Mouse (Mus musculus): ENCODE results near the gene Glb1. TPM values are rescaled to one million over a fixed set of nuclear protein-coding genes. Genes with fewer than 3 reads are reported as not detected.
"Not testable (repeated sequence)": the region's sequence is repeated elsewhere in the genome, so short reads cannot be mapped to it uniquely, and the experiment has no call there.

Glb1 gene
- 10 to 100 TPM; 12.2 to 14.8 TPM for total RNA-seq (2021)
- polyA plus RNA-seq (2012; rRNA removed): 20.8 and 27.1 TPM in 2 replicates
- long read RNA-seq, transcript Glb1-201 (16 exons, 2,396 nt): major isoform, 7 of 15 reads
- long read RNA-seq, partial matches to known transcripts: 4 of 15 reads
- long read RNA-seq, other reads (novel, unspliced or antisense): 4 of 15 reads

DNA sequence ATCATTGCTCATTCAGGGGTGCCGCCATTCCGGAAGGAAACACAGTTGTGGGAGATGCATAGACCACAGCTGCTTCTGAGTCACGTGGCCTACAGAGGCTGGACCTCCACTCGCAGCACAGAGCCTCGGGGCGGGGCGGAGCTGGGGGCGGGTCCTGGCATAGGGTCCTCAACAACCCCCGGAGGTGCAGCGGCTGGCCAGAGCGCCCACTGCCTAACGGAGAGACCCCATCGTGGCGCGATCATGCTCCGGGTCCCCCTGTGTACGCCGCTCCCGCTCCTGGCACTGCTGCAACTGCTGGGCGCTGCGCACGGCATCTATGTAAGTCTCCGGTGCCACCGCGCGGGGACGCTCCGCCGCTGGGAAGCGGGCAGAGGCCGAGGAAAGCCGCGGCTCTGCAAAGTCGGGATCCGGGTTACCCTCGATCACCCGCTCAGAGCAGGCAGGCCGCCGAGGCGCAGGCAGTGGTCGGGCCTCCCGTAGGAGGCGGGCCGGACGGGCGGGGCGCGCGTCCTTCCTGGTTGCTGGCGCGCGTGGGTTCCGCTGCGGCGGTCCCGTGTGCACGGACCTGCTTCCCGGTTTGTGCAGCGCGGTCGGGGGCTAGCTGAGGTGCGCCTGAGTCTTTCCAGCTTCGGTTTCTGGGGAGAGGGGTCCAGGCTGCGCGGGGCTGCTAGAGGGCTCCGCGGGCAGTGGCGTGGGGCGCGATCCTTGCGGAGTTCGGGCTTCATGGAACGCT, at the start of gene Glb1, which contains the start of gene Tmppe:
Glb1 (plus strand) TSS at position 128 of the 736 bp plus-strand sequence.
Tmppe (plus strand) TSS at position 157 of the 736 bp plus-strand sequence.
- H3K36me3 ChIP-seq (ENCODE audit: control insufficient read depth, insufficient read depth, low read length): no peaks in the 10 kb centered on the region

DNA sequence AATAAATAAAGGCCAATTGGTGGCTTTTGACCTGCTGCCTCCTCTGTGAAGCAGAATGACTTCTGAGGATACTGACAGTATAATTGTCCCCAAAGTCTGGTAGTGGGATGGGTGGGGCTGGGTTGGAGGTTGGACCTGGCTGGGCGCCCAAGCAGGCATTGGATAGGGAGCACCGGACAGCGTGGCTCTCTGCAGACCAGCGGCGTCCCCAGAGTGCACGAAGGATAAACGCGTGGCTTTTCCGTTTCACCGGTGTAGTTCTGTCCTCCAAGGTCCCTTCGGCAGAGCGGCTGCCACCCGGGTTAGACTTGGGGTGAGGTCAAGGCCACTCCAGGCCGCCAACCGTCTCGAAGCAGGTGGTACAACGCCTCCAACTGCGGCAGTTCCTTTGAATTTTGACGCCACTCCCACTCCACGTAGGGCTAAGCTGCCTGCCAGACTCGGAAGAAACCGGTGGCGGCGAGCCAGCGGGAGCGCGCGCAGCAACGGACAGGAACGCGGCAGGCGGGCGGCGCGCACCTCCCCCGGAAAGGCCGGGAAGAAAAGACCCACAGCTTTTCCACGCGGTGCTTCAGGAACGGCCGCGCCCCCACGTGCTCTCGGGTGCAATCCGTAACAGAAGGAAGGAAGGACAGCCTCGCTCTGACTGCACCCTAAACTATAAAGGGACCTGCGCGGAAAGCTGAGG, 32.9 kb upstream of the Glb1 start:
- peak; percentile 88 for DNase-seq
- Histone ChIP-seq H3K36me3 (ENCODE audit: control insufficient read depth, insufficient read depth, low read length) (no peaks in the 10 kb centered on the region), H3K27ac (peak overlapping the region; percentile 18; the same call in 1 of the 2 replicates), H3K4me3 (peak overlapping the region; percentile 55), H3K4me1 (ENCODE audit: control insufficient read depth, insufficient read depth, low read length) (no peaks in the 10 kb centered on the region), H3K79me2 (replicated peaks; ENCODE audit: control insufficient read depth, insufficient read depth, low read length) (no peaks in the 10 kb centered on the region), H3K27me3 (ENCODE audit: control insufficient read depth, insufficient read depth, low read length) (no peaks in the 10 kb centered on the region), H3K9ac (ENCODE audit: low read depth, low read length) (peak overlapping the region; percentile 72)
- TF ChIP-seq EP300 (IDR thresholded peaks at IDR 0.05; ENCODE audit: insufficient read depth, low read depth, low read length) (no peak), CTCF (IDR thresholded peaks at IDR 0.05) (no peak), POLR2A (IDR thresholded peaks at IDR 0.05; ENCODE audit: insufficient read depth, low read depth, low read length) (no peak)
- intact Hi-C loops (cut with DNase I): no loop called here
- under 1% methylated on average over 48 of the region's 48 CpGs for WGBS

More for the DNA sequence above, at the start of gene Glb1, which contains the start of gene Tmppe:
- Histone ChIP-seq H3K4me1 (ENCODE audit: control insufficient read depth, insufficient read depth, low read length) (no peaks in the 10 kb centered on the region; the same call in 1 of the 2 replicates), H3K4me3 (peak within 1 kb of the TSS; percentile 95), H3K79me2 (replicated peaks; ENCODE audit: control insufficient read depth, insufficient read depth, low read length) (peaks cover 7% of the 10 kb centered on the region), H3K9ac (ENCODE audit: low read depth, low read length) (peak within 1 kb of the TSS; percentile 85), H3K27ac (peak within 1 kb of the TSS; percentile 99), H3K27me3 (ENCODE audit: control insufficient read depth, insufficient read depth, low read length) (no peaks in the 10 kb centered on the region)
- DNase-seq: peak; percentile 84 to 88
- intact Hi-C loops (cut with DNase I): loop anchor here (5.0 kb wide), 1 partner anchor 469 kb away; the partner anchor contains the start of gene Ubp1
- under 1% methylated on average over 73 of the region's 73 CpGs for WGBS
- TF ChIP-seq EP300 (IDR thresholded peaks at IDR 0.05; ENCODE audit: insufficient read depth, low read depth, low read length) (0 out of 2 replicates have a peak, but pooled peaks have one; percentile 39), POLR2A (IDR thresholded peaks at IDR 0.05; ENCODE audit: insufficient read depth, low read depth, low read length) (peak; percentile 55), CTCF (IDR thresholded peaks at IDR 0.05) (peak; percentile 55)

DNA sequence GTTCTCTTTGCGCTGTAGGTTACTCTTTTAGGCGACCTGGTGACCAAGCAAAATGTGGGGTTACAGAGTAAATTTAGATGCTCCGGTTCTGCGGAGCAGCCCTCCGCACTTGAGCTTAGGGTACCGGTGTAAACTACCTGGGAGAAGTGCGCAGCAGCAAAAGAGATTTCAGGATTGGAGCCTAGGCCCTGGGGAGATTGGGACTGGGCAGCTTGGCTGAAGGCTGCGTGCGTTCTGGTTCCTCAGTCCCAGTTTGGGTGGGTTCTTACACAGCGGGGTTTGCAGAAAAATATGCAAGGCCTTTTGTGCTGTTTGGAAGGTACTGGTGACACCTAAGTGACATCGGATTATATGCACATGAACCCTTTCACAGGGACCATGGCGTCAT, 32.4 kb upstream of the Glb1 start:
- H3K9ac ChIP-seq (ENCODE audit: low read depth, low read length): peak overlapping the region; percentile 72
- no peaks in the 10 kb centered on the region for H3K27me3 ChIP-seq (ENCODE audit: control insufficient read depth, insufficient read depth, low read length)
- intact Hi-C loops (cut with DNase I): no loop called here
- no peak for DNase-seq
- no peak overlapping the region; the same call in 1 of the 2 replicates for H3K27ac ChIP-seq
- TF ChIP-seq POLR2A (IDR thresholded peaks at IDR 0.05; ENCODE audit: insufficient read depth, low read depth, low read length): no peak
- no peak for TF ChIP-seq CTCF (IDR thresholded peaks at IDR 0.05)
- no peak for TF ChIP-seq EP300 (IDR thresholded peaks at IDR 0.05; ENCODE audit: insufficient read depth, low read depth, low read length)
- H3K4me1 ChIP-seq (ENCODE audit: control insufficient read depth, insufficient read depth, low read length): no peaks in the 10 kb centered on the region
- H3K4me3 ChIP-seq: peak overlapping the region; percentile 55
- H3K36me3 ChIP-seq (ENCODE audit: control insufficient read depth, insufficient read depth, low read length): no peaks in the 10 kb centered on the region
- H3K79me2 ChIP-seq (replicated peaks; ENCODE audit: control insufficient read depth, insufficient read depth, low read length): no peaks in the 10 kb centered on the region
- 16% methylated on average over 12 of the region's 12 CpGs for WGBS

DNA sequence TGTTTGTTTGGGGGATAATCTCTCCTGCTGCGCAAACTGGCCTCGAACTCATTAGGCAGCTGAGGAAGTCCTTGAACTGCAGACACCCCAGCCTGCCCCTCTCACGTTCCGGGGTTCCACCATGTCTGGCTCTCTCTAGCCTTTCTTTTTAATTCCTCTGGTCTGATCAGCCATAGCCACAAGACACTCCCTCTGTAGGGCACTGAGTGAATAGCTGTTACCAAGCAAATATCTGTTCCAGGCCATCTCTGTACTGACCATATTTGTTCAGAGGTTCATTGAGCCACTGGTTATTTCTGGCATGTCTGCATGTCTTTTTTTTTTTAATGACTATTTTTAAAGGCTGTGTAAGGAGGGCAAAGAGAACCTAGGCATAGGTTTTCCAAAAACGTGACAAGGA, 31.5 kb upstream of the Glb1 start:
- H3K36me3 ChIP-seq (ENCODE audit: control insufficient read depth, insufficient read depth, low read length); H3K79me2 ChIP-seq (replicated peaks; ENCODE audit: control insufficient read depth, insufficient read depth, low read length); H3K4me1 ChIP-seq (ENCODE audit: control insufficient read depth, insufficient read depth, low read length); H3K4me3 ChIP-seq; H3K27me3 ChIP-seq (ENCODE audit: control insufficient read depth, insufficient read depth, low read length); H3K27ac ChIP-seq; DNase-seq; H3K9ac ChIP-seq (ENCODE audit: low read depth, low read length); intact Hi-C loops (cut with DNase I): not testable (repeated sequence)
- peak; percentile 50 for TF ChIP-seq CTCF (IDR thresholded peaks at IDR 0.05)
- 51% methylated on average over 5 of the region's 5 CpGs for WGBS

DNA sequence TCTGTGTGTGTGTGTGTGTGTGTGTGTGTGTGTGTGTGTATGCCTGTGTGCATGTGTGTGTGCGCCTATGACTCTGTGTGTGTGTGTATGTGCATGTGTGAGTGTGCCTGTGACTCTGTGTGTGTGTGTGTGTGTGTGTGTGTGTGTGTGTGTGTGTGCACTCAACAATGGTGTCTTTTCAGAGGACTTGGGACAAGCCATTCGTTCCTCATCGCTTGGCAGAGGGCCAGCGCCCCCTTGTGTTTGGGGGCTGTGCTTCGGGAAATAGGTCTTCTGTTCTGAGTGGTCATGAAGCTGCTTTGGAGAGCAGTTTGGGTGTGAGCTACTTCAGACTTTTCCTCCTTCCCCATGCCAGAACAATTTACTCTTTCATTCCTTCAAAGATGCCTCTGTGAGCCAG, 29.2 kb upstream of the Glb1 start:
- H3K4me1 ChIP-seq (ENCODE audit: control insufficient read depth, insufficient read depth, low read length); H3K79me2 ChIP-seq (replicated peaks; ENCODE audit: control insufficient read depth, insufficient read depth, low read length); H3K4me3 ChIP-seq; H3K9ac ChIP-seq (ENCODE audit: low read depth, low read length); DNase-seq; H3K27ac ChIP-seq; H3K36me3 ChIP-seq (ENCODE audit: control insufficient read depth, insufficient read depth, low read length); H3K27me3 ChIP-seq (ENCODE audit: control insufficient read depth, insufficient read depth, low read length): not testable (repeated sequence)
- intact Hi-C loops (cut with DNase I): loop anchor here (5.0 kb wide), 1 partner anchor 279 kb away; no protein-coding TSS in a partner anchor
- 26% methylated on average over 5 of the region's 5 CpGs for WGBS

Data from heart, adult 2 months (tissue).